Mouse (Mus musculus) midbrain, embryonic 14.5 days (tissue): ENCODE results near the gene Cryba4. TPM values are rescaled to one million over a fixed set of nuclear protein-coding genes. Genes with fewer than 3 reads are reported as not detected.

Source experiments
- ATAC-seq: fragments of 200-750 bp; cut with Nextera tagmentation; 2 replicates; pipeline ENCODE4 v1.8.0; 2017; ENCODE audit warnings: moderate number of reproducible peaks, moderate library complexity; ENCODE audit not compliant: low FRiP score, low TSS enrichment
- DNase-seq: peaks from one replicate; pipeline ENCODE4 v3.0.0-alpha.2; 2015
- H3K27ac ChIP-seq: fragments of 300-500 bp; sonication (generic); replicated peaks from 2 replicates; pipeline ENCODE4 v1.5.1; 2014; ENCODE audit warnings: mild to moderate bottlenecking, low read depth, low read length, moderate library complexity
- H3K27me3 ChIP-seq: fragments of 300-500 bp; sonication (generic); 2 replicates; pipeline ENCODE4 v1.6.1; 2014; ENCODE audit warnings: low read length, control low read depth, mixed read lengths; ENCODE audit not compliant: control insufficient read depth, insufficient read depth
- H3K36me3 ChIP-seq: fragments of 300-500 bp; sonication (generic); 2 replicates; pipeline ENCODE4 v1.6.1; 2014; ENCODE audit warnings: low read length, control low read depth; ENCODE audit not compliant: control insufficient read depth, insufficient read depth
- H3K4me1 ChIP-seq: fragments of 300-500 bp; sonication (generic); 2 replicates; pipeline ENCODE4 v1.6.1; 2014; ENCODE audit warnings: mild to moderate bottlenecking, antibody characterized with exemption, low read length, control low read depth; ENCODE audit not compliant: control insufficient read depth, insufficient read depth
- H3K4me2 ChIP-seq: fragments of 300-500 bp; sonication (generic); 2 replicates; pipeline ENCODE4 v1.6.1; 2014; ENCODE audit warnings: mild to moderate bottlenecking, low read length, moderate library complexity
- H3K4me3 ChIP-seq: fragments of 300-500 bp; sonication (generic); replicated peaks from 2 replicates; pipeline ENCODE4 v1.5.1; 2014; ENCODE audit warnings: low read depth, low read length
- H3K9ac ChIP-seq: fragments of 300-500 bp; sonication (generic); replicated peaks from 2 replicates; pipeline ENCODE4 v1.6.1; 2014; ENCODE audit warnings: mild to moderate bottlenecking, low read length, moderate library complexity
- H3K9me3 ChIP-seq: fragments of 300-500 bp; sonication (generic); 2 replicates; pipeline ENCODE4 v1.6.1; 2016; ENCODE audit warnings: low read length, control low read depth, mixed read lengths; ENCODE audit not compliant: control insufficient read depth
- WGBS: fragments of 180-500 bp; shearing (Covaris S2); extraction: QIAGEN DNeasy Blood & Tissue Kit; methylation state at CpG from one replicate; pipeline ENCODE4 v1.1.7; 2014; 5-methylcytosine and 5-hydroxymethylcytosine counted together
- polyA plus RNA-seq: library from polyadenylated mRNA; unstranded; fragments of >200 nt; fragmentation: Nextera tagmentation; extraction: Ambion mirVana; gene quantifications from 2 replicates; pipeline ENCODE4 v1.2.1, GENCODE M21; 2014

Cryba4 gene
- polyA plus RNA-seq, 1 experiment from 2014 or later: 1.2 TPM

DNA sequence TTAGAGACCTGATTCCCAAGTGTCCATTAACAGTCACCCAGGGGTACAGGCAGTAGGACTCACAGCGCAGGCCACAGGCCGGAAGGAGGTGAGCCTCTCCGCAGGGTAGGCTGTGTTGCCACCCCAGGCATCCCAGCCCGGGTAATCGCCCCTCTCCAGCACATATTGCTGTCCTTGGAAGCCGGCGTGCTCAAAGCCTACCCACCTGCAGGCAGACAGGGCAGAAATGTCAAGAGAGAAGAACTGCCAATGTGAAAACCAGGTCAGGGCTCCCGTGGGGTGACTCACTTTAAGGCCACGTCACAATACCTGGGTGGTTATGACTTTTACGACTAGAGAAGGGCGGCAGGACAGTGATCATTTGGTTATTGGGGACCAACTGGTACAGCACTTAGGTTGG is 3.2 kb downstream of the Cryba4 start:
- H3K4me2 ChIP-seq: no peak overlapping the region
- no peaks in the 10 kb centered on the region for H3K36me3 ChIP-seq
- ATAC-seq (no peak), DNase-seq (no peak)
- no peaks in the 10 kb centered on the region for H3K27me3 ChIP-seq
- H3K27ac ChIP-seq: no peak overlapping the region
- H3K9ac ChIP-seq: no peak overlapping the region
- 92% methylated on average over 11 of the region's 11 CpGs for WGBS
- no peaks in the 10 kb centered on the region for H3K9me3 ChIP-seq
- no peak overlapping the region for H3K4me3 ChIP-seq
- H3K4me1 ChIP-seq: 0 out of 2 replicates have a peak, but pooled peaks cover 2% of the 10 kb centered on the region

- Histone ChIP-seq H3K36me3 (no peaks in the 10 kb centered on the region), H3K27ac (no peak overlapping the region), H3K4me1 (no peaks in the 10 kb centered on the region), H3K27me3 (no peaks in the 10 kb centered on the region), H3K9ac (no peak overlapping the region), H3K4me3 (no peak overlapping the region), H3K9me3 (no peaks in the 10 kb centered on the region), H3K4me2 (no peak overlapping the region)
- ATAC-seq (no peak), DNase-seq (no peak)
- WGBS: 44% methylated on average over 8 of the region's 8 CpGs
Measured at GRCm38 (mm10) chr5:112247399-112247798, 4.9 kb downstream of the Cryba4 start.

- Histone ChIP-seq H3K9me3 (no peaks in the 10 kb centered on the region), H3K4me1 (no peaks in the 10 kb centered on the region), H3K4me3 (no peak overlapping the region), H3K27me3 (no peaks in the 10 kb centered on the region), H3K36me3 (no peaks in the 10 kb centered on the region), H3K4me2 (no peak overlapping the region), H3K9ac (no peak overlapping the region), H3K27ac (no peak overlapping the region)
- DNase-seq: no peak
- ATAC-seq: no peak
- WGBS: 53% methylated on average over 8 of the region's 8 CpGs
Measured at GRCm38 (mm10) chr5:112244890-112245615, 7.3 kb downstream of the Cryba4 start.

- no peak for ATAC-seq
- WGBS: 74% methylated on average over 1 of the region's 1 CpGs
- no peaks in the 10 kb centered on the region for H3K27me3 ChIP-seq
Measured at GRCm38 (mm10) chr5:112244275-112244562, 8.1 kb downstream of the Cryba4 start.

DNA sequence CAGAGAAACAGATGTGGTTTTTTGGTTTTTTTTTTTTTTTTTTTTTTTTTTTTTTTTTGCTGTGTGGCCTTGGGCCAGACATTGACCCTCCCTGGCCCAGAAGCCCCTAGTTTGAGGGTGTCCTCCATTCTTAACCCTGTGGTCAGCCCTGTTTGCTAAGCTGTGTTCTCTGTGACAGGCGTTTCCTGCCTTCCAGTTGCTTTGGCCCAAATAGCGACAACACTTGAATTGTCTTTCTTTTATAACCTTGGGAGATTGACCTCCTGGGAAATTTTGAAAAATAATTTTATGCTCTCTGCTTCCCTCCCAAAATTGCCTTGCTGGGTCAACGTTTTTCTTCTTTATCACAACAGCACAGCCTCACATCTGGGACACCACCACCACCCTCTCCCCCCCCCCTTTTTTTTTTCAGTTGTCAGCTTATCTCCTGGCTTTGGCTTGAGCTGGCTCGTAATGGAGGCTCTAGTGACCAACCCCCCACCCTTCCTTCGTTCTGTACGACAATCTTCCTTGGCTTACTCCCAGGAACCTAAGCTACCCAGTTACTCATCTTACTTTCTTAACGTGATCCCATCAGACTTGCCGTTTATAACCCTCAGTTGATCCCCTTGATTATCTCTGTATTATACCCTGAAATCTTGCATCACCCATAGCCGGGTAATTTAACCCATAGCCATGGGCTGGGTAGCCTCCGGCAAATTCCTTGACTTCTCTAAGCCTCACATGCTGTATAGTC is 8.6 kb downstream of the Cryba4 start:
- H3K4me3 ChIP-seq: no peak overlapping the region
- no peak overlapping the region for H3K27ac ChIP-seq
- ATAC-seq (no peak), DNase-seq (no peak)
- H3K9ac ChIP-seq: no peak overlapping the region
- no peaks in the 10 kb centered on the region for H3K9me3 ChIP-seq
- H3K4me1 ChIP-seq: peaks cover 6% of the 10 kb centered on the region
- H3K27me3 ChIP-seq: no peaks in the 10 kb centered on the region
- no peak overlapping the region for H3K4me2 ChIP-seq
- WGBS: 62% methylated on average over 10 of the region's 10 CpGs
- H3K36me3 ChIP-seq: no peaks in the 10 kb centered on the region

More at GRCm38 (mm10) chr5:112244275-112244562, 8.1 kb downstream of the Cryba4 start:
- Histone ChIP-seq H3K4me3 (no peak overlapping the region), H3K4me2 (no peak overlapping the region), H3K36me3 (no peaks in the 10 kb centered on the region), H3K4me1 (peaks cover 1% of the 10 kb centered on the region), H3K27ac (no peak overlapping the region), H3K9me3 (no peaks in the 10 kb centered on the region), H3K9ac (no peak overlapping the region)
- DNase-seq: no peak

DNA sequence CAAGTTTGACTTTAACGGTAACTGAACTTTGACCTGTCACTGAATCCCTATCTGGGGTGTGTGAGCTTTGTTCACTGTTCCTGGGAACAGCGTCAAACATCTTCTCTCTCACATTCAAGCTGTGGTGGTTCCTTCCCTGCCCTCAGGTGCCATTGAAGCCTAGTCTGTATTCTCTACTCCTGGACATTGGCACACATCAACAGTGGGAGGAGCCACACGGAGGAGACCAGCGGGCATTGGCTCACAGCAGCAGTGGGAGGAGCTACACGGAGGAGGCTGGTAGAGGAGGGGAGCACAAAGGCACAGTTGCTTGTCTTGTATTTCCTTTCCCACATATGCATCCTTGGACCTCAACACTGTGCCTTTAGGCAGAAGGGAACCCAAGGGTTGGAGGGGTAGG is 9.3 kb downstream of the Cryba4 start:
- no peak for ATAC-seq
- WGBS: 57% methylated on average over 5 of the region's 5 CpGs

GRCm38 (mm10) chr5:112242361-112242778 is 9.9 kb downstream of the Cryba4 start:
- Histone ChIP-seq H3K4me1 (peaks cover 20% of the 10 kb centered on the region), H3K27ac (no peak overlapping the region), H3K9me3 (no peaks in the 10 kb centered on the region), H3K36me3 (no peaks in the 10 kb centered on the region), H3K27me3 (no peaks in the 10 kb centered on the region), H3K4me3 (no peak overlapping the region), H3K4me2 (no peak overlapping the region), H3K9ac (no peak overlapping the region)
- DNase-seq (peak; percentile 19), ATAC-seq (no peak)
- 58% methylated on average over 5 of the region's 5 CpGs for WGBS

More for the DNA sequence above, 9.3 kb downstream of the Cryba4 start:
- peak; percentile 13 for DNase-seq
- Histone ChIP-seq H3K4me3 (no peak overlapping the region), H3K4me1 (peaks cover 13% of the 10 kb centered on the region), H3K36me3 (no peaks in the 10 kb centered on the region), H3K27ac (no peak overlapping the region), H3K4me2 (no peak overlapping the region), H3K9ac (no peak overlapping the region), H3K27me3 (no peaks in the 10 kb centered on the region), H3K9me3 (no peaks in the 10 kb centered on the region)

- peaks cover 25% of the 10 kb centered on the region for H3K4me1 ChIP-seq
- H3K27me3 ChIP-seq: no peaks in the 10 kb centered on the region
- no peak for DNase-seq
- ATAC-seq: no peak
- H3K9ac ChIP-seq: no peak overlapping the region
- WGBS: 77% methylated on average over 2 of the region's 2 CpGs
- H3K27ac ChIP-seq: no peak overlapping the region
- H3K36me3 ChIP-seq: no peaks in the 10 kb centered on the region
- no peak overlapping the region for H3K4me3 ChIP-seq
- no peak overlapping the region for H3K4me2 ChIP-seq
- no peaks in the 10 kb centered on the region for H3K9me3 ChIP-seq
Measured at GRCm38 (mm10) chr5:112241849-112242248, 10.5 kb downstream of the Cryba4 start.

- no peak overlapping the region for H3K4me2 ChIP-seq
- H3K4me1 ChIP-seq: peaks cover 32% of the 10 kb centered on the region
- peak; percentile 92 for DNase-seq
- H3K9me3 ChIP-seq: no peaks in the 10 kb centered on the region
- H3K27me3 ChIP-seq: no peaks in the 10 kb centered on the region
- no peaks in the 10 kb centered on the region for H3K36me3 ChIP-seq
- H3K9ac ChIP-seq: no peak overlapping the region
- H3K4me3 ChIP-seq: no peak overlapping the region
- H3K27ac ChIP-seq: no peak overlapping the region
- ATAC-seq: 0 out of 2 replicates have a peak, but pooled peaks have one; percentile 15
- 2% methylated on average over 10 of the region's 10 CpGs for WGBS
Measured at GRCm38 (mm10) chr5:112240761-112241160, 11.6 kb downstream of the Cryba4 start.
